Mouse (Mus musculus) spleen, postnatal 4 days (tissue): ENCODE measurements around the gene Klhl24.

Experiments
- DNase-seq, 2 experiments: peaks; one replicate each; pipeline ENCODE4 v3.0.0; 2022; ENCODE audit warnings: low spot score in 2 of 2

Klhl24 gene

DNA sequence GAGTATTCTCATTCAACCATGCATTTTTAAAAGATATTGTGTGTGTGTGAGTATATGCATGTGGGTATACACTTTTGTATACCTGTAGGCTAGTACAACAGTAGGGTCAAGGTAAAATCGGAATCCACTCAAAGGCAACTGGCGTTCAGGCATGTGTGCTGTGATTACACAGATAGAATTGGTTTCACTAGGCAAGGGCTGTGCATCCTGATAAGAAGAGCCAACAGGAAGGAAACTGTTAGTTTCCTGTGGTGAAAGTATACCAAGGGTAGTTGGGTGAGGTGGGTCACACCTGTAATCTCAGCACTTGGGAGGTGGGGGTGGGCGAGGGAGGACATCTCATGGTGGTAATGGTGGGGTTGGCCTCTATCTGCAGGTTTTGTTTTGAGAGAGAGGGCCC, 47.2 kb downstream of the Klhl24 start:
- no peak for DNase-seq

GRCm38 (mm10) chr16:20151991-20152390, 54.6 kb downstream of the Klhl24 start:
- DNase-seq: no peak

DNA sequence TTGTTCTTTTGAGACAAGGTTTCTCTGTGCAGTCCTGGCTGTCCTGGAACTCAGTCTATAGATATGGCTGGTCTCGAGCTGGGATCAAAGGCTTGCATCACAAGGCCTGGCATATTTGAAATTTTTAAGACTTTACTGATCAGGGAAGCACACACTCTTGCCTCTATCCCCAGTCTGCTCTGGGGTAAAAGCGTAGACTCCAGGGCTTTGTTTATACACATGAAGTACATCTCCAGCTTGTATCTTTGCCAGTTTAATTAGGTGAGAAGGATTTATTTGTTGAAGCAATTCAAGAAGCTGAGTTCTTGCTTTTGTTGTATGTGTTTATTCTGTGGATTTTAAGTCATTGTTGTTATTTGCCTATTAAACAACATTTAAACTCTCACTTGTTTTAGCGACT, 56.4 kb downstream of the Klhl24 start:
- no peak for DNase-seq

- DNase-seq: no peak
Measured at GRCm38 (mm10) chr16:20160130-20160529, 62.8 kb downstream of the Klhl24 start.

DNA sequence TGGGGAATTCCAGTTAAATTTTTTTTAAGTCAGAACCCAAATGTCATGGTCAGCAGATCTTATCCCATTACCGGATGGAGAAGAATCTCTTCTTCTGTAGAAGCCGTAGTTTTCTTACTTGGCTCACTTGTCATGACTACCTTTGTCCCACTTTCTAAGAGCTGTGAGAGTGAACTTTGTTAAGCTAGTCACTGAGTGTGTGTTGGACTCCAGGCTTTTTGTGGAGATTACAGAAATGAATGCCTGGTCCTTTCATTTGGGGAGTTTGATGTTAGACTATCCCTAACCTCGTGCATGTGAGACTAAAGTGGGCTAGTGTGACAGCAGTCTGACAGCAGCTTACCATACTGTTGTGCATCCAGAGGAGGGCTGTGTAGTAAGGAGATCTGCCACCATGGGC, 71.7 kb downstream of the Klhl24 start:
- DNase-seq: no peak

- no peak for DNase-seq
Measured at GRCm38 (mm10) chr16:20169471-20170106, 72.2 kb downstream of the Klhl24 start.
